Mouse (Mus musculus) cerebellum, adult 11 months (tissue): ENCODE measurements around the gene Mad1l1.
A peak's percentile ranks its signal among the peaks of the same experiment; 100 is the strongest.

Experiments
- DNase-seq: peaks from one replicate; pipeline ENCODE4 v3.0.0; 2022

Gene Mad1l1

GRCm38 (mm10) chr5:140174066-140174465, 147.3 kb downstream of the Mad1l1 start:
- DNase-seq, result no peak

DNA sequence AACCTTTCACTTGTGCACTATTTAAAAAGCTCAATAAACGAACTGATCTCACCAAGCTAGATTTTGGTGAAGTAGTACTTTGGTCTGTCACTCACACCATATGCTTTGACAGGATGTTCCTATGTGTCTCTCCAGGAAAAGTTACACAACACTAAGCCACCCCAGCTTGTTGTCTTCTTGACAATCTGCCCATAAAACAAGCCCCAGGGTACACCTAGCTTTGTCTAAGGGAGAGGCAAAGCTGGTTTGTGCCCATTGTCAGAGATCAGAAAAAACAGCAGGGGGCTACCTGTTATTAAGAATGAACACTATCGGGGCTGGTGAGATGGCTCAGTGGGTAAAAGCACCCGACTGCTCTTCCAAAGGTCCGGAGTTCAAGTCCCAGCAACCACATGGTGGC, 148.2 kb downstream of the Mad1l1 start:
- no peak for DNase-seq

DNA sequence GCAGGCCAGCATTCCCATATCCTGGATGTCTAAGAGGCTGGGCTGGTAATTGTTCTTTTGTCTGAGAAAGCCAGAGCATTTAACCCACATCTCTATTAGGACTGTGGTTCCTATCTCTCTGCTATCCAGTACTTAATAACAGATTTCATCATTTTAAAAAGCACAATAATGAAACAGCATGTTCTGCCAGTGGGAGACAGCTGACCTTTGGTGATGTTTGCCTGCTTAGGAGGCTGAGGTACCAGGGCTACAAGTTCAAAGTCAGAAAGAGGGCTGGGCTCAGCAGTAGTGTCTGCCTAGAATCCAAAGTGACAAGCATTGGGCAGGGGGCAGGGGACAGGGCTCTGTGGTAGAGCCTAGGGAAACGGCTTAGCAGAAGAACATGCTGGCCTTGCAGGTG, 149.6 kb downstream of the Mad1l1 start:
- no peak for DNase-seq

GRCm38 (mm10) chr5:140167531-140167930, 153.8 kb downstream of the Mad1l1 start:
- no peak for DNase-seq

GRCm38 (mm10) chr5:140167080-140167479, 154.3 kb downstream of the Mad1l1 start:
- DNase-seq, result peak; percentile 9

- no peak for DNase-seq
These were observed 157.4 kb downstream of the Mad1l1 start for GRCm38 (mm10) chr5:140163947-140164346.

GRCm38 (mm10) chr5:140162071-140162845, 159.1 kb downstream of the Mad1l1 start:
- no peak for DNase-seq

DNA sequence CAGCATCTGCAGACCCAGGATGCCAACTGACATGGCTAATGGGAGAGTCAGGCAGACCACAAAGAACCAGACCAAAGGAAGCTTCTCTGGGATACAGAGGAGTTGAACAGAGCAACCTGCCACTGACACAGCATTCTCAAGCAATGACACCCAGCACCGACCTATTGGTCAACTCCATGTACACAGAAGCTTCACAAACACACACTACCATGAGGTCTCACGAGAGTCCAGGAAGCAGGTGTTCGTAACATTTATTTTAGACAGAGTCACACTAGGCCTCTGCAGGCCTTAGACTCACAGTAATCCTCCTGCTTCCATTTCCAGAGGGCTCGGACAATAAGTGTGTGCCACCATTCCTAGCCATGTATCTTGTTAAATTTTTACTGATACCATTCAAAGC, 162.3 kb downstream of the Mad1l1 start:
- no peak for DNase-seq

DNA sequence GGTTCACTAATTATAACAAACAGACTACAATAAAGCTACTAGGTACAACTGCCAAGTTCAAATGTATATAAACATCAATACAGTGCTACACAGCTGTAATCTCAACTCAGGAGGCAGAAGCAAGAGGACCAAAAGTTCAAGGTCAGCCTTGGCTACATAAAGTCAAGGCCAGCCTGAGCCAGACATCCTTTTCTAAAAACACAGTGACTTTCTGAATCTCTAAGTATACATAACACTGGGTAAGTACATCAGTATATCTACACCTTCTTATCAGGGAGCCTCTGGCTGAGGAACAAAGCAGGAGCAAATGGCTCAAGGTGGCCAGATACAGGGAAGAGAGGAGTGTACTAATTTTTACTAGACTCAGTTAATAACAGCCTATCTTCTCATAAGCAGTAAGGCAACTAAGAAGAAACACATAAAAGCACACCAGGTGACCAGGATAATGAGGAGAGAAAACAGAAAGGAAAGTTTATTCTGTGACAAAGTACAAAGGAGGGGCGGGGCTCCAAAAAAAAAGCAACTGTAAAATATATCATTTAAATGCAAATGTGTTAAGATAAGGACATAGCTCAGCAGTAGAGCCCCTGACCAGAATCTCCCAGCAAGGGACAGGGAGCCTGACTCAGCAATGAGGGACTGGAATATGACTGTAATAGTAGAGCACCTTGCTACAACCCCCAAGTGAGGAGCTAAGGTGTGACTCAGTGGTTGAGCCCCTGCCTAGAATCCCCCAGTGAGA, 163.3 kb downstream of the Mad1l1 start:
- no peak for DNase-seq

DNA sequence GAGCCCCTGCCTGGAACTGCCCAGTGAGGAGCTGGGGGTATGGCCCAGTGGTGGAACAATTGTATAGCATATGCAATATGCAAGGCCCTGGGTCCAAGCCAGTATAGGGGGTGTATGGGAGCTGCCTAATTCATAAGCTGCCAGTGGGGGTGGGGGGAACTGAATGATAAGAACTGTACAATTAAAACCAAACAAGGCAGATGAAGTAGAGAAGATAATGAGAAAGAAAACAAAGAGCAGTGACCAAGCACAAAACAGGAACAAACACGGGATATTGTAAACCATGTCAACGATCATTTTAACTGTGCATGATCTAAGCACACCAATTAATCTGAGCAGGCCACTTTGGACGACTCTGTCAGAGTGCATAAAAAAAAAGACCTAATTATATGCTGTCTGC, 167.2 kb downstream of the Mad1l1 start:
- DNase-seq, result no peak

DNA sequence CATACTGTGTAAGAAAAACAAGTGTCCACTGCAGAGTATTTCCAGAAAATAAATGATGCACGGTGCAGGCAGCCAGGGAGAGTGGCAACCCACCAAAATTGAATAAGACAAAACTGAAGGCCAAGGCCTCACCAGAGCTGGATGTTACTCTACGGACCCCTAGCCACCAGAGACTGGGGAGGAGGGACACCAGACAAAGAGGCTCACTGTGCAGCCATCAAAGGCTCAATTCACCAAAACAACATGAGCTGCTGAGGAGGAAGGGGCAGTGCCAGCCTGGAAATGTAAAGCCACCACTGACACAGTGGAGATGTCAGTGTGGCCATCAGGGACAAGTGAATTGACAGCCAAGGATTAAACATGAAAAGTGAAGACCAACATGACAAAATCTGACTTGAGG, 169.5 kb downstream of the Mad1l1 start:
- no peak for DNase-seq

- DNase-seq, result no peak
These were observed 170.2 kb downstream of the Mad1l1 start for GRCm38 (mm10) chr5:140151180-140151579.

DNA sequence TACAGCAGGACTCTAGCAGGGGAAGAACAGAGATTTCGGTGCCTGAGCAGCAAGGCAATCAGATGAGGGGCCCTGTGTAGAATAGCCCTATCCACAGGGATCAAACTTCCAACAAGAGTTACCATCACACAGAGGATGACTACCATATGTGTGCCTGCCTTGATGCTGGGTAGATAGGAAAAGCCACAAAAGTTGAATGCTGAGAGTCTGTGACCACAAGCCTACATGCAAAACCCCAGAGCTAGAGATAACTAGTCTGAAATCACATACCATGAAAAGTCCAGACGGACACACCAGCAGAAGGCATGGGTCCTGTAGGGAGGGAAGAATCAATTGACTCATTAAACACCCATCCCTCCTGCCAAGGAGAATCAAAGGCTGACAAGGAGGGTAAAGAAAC, 170.7 kb downstream of the Mad1l1 start:
- DNase-seq, result no peak

DNA sequence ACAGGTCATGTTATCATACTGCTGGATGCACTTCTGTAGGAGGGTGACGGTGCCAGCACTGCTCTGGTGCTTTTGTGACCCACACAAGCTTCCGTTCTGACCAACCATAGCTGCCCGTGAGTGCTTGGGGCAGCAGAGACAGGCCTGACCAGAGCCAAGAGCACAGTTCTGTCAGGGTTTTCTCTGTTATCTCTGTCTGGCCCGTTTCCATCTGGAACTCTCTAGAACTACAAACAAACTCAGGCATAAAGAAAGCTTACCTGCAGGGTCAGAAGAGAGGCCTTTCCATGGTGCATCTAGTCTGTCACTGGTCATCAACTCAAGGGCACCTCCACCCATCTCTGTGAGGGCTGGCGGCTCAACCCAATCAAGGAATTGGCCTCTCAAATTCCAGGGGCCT, 171.2 kb downstream of the Mad1l1 start:
- DNase-seq, result no peak

- no peak for DNase-seq
These were observed 172.1 kb downstream of the Mad1l1 start for GRCm38 (mm10) chr5:140149298-140149697.

- DNase-seq, result no peak
These were observed 177.8 kb downstream of the Mad1l1 start for GRCm38 (mm10) chr5:140143541-140143940.

DNA sequence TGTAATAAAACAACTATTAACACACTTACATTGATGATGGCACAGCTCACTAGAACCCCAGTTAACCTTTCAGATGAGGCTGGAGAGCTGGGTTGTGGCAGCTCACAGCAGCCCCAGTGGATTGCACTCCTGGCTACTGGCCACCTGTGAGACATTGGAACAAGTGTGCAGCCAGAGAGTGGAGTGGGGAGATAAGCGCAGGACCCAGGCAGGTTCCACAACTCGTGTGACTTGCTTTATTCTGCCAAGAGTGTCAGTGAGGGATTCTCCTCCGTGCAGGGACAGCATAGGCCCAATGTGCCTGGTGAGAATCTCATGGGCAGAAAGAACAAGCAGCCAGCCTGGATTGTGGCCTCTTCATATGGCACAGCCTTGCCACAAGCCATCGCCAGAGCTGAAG, 180.0 kb downstream of the Mad1l1 start:
- no peak for DNase-seq

DNA sequence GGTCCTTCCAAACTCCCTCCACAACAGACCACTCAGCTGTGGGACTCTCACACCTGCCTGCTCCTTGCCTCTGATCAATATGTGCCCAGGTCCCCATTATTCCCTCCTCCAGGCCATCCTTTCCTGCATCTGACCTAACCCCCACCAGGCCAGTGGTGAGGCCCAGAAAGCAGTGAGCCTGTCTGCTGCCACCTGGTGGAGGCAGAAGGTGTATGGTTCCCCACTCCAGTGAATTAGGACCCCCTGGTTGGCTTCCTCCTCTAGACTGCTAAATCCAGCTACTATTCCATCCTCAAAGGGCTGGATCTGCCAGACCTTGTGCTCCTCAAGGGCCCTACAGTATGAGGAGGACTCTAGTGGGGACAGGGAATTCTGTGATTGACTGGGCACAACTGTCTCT, 181.1 kb downstream of the Mad1l1 start:
- DNase-seq, result peak; percentile 20

DNA sequence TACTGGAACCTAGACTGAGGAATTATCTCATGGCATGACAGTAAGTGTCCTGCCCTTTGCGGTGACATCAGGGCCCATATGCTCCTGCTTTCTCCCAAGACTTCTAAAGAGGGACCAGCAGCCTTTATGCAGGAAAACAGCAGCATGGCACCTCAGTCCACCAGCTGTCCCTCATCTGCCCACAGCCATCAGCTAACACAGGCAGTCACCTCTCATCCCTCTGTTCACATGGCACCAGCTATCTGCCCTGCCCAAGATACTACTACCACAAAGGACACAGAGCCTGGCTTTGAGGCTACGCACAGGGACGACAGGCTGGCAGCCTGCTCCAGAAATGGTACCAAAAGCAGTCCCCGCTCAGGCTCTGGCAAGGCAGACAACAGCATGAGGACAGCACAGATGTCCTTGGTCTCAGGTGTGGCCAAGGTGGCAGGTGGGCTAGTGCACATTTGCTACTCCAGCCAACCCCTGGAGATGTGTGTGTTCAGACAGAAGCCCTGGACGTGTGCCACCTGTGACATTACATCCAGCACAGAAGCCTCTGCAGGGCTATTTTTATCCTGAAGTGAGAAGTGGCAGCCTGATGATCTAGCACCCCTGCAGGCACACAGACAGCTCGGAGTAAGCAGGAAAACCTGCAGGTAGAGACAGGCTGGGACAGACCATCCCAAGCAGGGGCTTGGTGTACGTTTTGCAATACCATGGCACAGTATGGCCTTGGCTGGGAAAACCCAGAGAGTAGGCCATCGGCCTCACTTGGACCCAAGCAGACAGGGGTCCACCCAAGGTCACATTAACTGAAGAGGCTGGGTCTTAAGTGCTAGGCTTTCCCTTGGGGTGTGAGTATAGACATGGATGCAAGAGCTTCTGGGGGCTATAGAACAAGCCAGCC, 185.4 kb downstream of the Mad1l1 start:
- DNase-seq, result peak; percentile 47

DNA sequence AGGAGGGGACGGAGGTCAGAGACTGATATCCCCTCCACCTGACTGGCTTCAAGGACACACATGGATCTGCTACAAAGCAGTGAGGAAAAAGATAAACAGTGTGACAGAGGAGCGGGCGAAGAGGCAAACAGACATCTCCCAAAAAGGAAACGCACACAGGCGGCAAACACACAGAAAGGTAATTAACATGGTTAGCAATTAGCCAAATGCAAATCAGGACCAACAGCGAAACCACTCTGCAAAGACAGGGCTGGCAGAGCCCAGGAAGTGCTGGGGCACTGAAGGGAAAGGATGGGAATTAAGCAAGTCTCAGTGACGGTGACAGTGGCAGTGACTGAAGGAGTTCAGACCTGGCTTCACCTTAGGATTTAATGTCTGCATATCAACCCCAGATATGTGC, 187.3 kb downstream of the Mad1l1 start:
- DNase-seq, result no peak

- no peak for DNase-seq
These were observed 192.9 kb downstream of the Mad1l1 start for GRCm38 (mm10) chr5:140128414-140128981.

DNA sequence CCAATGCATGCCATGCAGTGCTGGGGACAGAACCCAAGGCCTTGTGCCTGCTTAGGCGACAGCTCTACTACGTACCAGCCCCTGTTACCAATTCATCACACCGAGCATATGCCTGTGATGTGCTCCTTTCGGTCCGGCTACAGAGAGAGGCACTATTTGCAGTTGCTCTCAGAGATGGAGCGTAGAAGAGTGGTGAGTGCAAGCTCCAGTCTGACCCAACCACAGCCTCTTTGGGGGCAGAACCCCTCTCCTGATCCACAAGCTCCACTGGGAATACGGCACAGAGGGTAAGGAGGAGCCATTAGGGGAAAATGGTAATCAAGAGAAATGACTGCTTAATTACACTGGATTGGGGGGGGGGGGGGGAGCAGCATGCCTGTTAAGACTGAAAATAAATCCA, 193.4 kb downstream of the Mad1l1 start:
- DNase-seq, result no peak

- no peak for DNase-seq
These were observed 196.7 kb downstream of the Mad1l1 start for GRCm38 (mm10) chr5:140124626-140125025.
